Mouse (Mus musculus): ENCODE data around the gene Lrsam1. TPM values are rescaled to one million over a fixed set of nuclear protein-coding genes. Genes with fewer than 3 reads are reported as not detected.
A peak's percentile ranks its signal among the peaks of the same experiment; 100 is the strongest.

Lrsam1 gene
- polyA plus RNA-seq, 1 experiment from 2014 or later, result 13.4 TPM

DNA sequence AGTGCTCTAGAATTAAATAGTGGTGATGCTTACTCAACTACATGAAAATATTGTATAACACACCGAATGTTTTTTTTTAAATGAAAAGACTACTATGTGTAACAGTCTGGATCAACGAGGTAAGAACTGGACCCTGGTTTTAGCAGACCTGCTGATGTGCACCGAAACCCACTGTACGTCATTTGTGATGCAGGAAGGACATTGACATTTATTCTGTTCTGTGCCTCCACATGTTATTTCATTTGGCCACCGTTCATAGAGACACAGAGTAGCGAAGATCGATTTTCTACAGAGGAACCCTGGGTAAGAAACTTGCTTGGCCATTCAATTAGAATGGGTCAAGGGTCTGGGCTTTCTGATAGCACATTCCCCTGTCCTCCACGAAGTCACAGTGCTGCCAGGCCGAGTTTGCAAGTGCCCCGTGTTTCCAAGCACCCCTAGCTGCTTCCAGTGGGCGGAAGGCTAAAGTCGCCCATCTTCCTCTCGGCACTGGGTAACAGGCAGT, 4.8 kb upstream of the Lrsam1 start:
- no peaks in the 10 kb centered on the region for H3K27me3 ChIP-seq
- ATAC-seq (ENCODE audit: insufficient number of reproducible peaks, insufficient read depth, low FRiP score, low TSS enrichment, low read depth), result no peak
- 12% methylated on average over 13 of the region's 13 CpGs for WGBS

DNA sequence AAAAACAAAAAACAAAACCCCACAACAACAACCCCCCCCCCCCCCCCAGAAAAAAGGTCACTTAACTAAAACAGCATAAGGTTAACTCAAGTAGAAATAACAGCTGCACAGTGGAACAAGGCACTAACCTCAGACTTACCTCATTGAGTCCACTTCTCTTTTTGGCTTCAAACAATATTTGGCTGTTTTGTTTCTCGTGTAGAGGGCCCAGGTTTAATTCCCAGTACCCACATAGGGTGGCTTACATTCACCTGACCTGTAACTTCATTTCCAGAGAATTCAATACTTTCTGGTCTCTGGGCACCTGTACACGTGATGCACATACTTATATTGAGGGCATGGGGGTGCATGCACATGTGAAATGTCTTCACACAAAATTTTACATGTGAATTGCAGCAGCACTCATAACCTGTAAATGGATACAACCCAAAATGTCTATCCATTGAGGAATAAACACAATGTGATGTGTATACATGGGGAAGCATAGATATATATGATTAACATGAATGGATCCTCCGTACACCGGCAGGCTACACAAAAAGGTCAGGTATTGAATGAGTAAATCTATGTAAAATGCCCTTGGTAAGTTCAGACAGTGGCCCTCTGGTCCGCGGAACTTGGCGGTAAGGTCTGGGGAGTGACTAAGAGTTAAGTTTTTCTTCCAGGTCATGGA, 4.2 kb upstream of the Lrsam1 start:
- Histone ChIP-seq H3K4me3 (no peak overlapping the region), H3K9me3 (no peaks in the 10 kb centered on the region), H3K4me2 (peak overlapping the region; percentile 90), H3K9ac (no peak overlapping the region), H3K4me1 (peaks cover 54% of the 10 kb centered on the region), H3K27ac (peak overlapping the region; percentile 96; the same call in 1 of the 2 replicates), H3K36me3 (peaks cover 26% of the 10 kb centered on the region), H3K27me3 (no peaks in the 10 kb centered on the region)
- ATAC-seq (ENCODE audit: insufficient number of reproducible peaks, insufficient read depth, low FRiP score, low TSS enrichment, low read depth), result no peak
- WGBS, result 16% methylated on average over 7 of the region's 7 CpGs

More for the DNA sequence above, 4.8 kb upstream of the Lrsam1 start:
- peak overlapping the region; percentile 85 for H3K9ac ChIP-seq
- H3K4me3 ChIP-seq, result peak overlapping the region; percentile 64
- H3K9me3 ChIP-seq, result no peaks in the 10 kb centered on the region
- peak overlapping the region; percentile 96 for H3K27ac ChIP-seq
- peaks cover 48% of the 10 kb centered on the region for H3K4me1 ChIP-seq
- peak overlapping the region; percentile 90 for H3K4me2 ChIP-seq
- peaks cover 26% of the 10 kb centered on the region for H3K36me3 ChIP-seq

DNA sequence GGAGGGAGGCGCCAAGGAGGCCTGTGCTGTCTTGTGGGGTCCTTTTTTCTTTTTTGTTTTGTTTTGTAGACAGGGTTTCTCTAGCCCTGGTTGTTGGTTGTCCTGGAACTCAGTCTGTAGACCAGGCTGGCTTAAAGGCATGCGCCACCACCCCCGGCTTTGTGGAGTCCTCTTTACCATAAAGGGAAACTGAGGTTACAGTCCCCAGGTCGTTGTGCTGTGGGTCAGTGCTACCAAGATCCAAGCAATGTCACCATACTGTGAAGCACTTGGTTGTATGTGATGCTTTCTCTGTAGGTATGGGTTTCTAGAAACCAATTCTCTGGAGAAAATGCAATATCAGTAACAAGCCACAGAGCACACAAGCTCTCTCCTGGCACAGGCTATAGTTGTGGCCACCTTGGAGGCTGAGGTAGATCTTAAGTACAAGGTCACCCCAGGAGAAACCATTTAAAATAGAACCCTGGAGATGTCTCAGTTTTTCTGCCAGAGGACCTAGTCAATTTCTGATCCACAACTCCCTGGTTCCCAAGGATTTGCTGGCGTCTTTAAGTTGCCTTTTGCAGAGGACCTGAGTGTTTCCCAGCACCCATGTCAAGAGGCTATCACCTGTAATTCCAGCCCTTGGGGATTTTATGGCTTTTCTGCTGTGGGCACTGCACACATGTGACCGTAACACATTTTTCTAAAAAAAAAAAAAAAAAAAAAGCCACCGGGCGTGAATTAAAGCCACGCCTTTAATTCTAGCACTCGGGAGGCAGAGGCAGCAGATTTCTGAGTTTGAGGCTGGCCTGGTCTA, 3.4 kb upstream of the Lrsam1 start:
- ATAC-seq (ENCODE audit: insufficient number of reproducible peaks, insufficient read depth, low FRiP score, low TSS enrichment, low read depth), result no peak
- WGBS, result 27% methylated on average over 10 of the region's 10 CpGs
- Histone ChIP-seq H3K27ac (peak overlapping the region; percentile 48; the same call in 1 of the 2 replicates), H3K9me3 (no peaks in the 10 kb centered on the region), H3K9ac (0 out of 2 replicates have a peak overlapping the region, but pooled peaks have one; percentile 22), H3K36me3 (peaks cover 26% of the 10 kb centered on the region), H3K4me3 (no peak overlapping the region), H3K4me1 (peaks cover 56% of the 10 kb centered on the region), H3K27me3 (no peaks in the 10 kb centered on the region), H3K4me2 (peak overlapping the region; percentile 89; the same call in 1 of the 2 replicates)

DNA sequence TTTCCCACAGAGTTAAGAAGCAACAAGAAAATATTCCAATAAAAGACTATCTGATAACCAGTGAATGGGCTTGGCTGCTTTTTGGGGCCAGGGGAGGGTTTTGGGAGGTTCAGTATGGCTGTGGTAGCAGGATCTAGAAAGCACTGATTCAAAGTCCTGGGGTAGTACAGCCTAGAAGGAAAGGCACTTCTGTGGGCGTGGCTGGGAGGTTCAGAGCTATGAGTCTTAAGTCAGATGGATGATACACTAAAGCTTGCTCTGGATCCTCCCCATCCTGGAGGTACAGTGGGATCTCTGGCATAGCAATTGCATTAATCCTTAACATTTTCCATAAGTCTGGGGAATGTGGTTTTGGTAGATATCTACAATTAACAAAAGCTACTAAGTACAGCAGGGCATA, 2.6 kb upstream of the Lrsam1 start:
- Histone ChIP-seq H3K4me3 (no peak overlapping the region), H3K9ac (0 out of 2 replicates have a peak overlapping the region, but pooled peaks have one; percentile 22), H3K27me3 (no peaks in the 10 kb centered on the region), H3K4me2 (peak overlapping the region; percentile 89), H3K36me3 (peaks cover 26% of the 10 kb centered on the region), H3K9me3 (no peaks in the 10 kb centered on the region), H3K4me1 (peaks cover 56% of the 10 kb centered on the region), H3K27ac (peak overlapping the region; percentile 22; the same call in 1 of the 2 replicates)
- 59% methylated on average over 1 of the region's 1 CpGs for WGBS
- no peak for ATAC-seq (ENCODE audit: insufficient number of reproducible peaks, insufficient read depth, low FRiP score, low TSS enrichment, low read depth)

DNA sequence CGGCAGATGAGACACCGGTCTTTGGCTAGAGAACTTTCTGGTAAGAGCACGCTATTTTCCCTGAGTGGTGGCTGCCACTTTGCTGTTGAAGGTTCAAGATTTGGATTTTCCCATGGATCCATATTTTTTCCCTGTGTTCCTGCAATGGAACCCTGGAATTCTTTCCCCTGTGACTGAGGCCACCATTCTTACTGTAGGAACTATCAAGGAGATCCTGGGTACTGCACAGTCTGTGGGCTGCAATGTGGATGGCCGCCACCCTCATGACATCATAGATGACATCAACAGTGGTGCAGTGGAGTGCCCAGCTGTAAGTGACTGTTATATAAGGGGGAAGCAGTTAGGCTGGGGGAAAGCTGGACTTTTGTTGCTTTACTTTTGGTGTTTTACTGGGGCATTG, 2.1 kb upstream of the Lrsam1 start:
- Histone ChIP-seq H3K4me3 (peak overlapping the region; percentile 91), H3K9me3 (no peaks in the 10 kb centered on the region), H3K27me3 (no peaks in the 10 kb centered on the region), H3K9ac (peak overlapping the region; percentile 96), H3K4me2 (peak overlapping the region; percentile 89), H3K27ac (peak overlapping the region; percentile 90; the same call in 1 of the 2 replicates), H3K36me3 (peaks cover 26% of the 10 kb centered on the region), H3K4me1 (peaks cover 56% of the 10 kb centered on the region)
- 68% methylated on average over 4 of the region's 4 CpGs for WGBS
- ATAC-seq (ENCODE audit: insufficient number of reproducible peaks, insufficient read depth, low FRiP score, low TSS enrichment, low read depth), result no peak

DNA sequence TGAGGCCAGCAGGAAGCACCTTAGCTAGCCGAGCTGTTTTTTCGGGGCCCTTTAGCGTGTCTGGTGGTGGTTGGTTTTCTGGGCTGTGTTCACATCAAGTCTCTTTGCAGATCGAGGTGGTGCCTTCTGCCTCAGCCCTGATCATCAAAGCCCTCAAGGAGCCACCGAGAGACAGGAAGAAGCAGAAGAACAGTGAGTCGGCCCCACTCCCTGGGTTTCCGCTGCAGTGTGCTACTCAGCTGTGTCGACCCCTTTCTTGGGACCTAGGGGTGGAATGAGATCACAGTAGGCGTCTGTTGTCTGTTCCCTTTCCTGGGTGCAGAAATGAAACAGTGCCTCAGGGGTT, 1.4 kb upstream of the Lrsam1 start:
- Histone ChIP-seq H3K27me3 (no peaks in the 10 kb centered on the region), H3K4me1 (peaks cover 51% of the 10 kb centered on the region), H3K4me3 (peak overlapping the region; percentile 91), H3K9ac (peak overlapping the region; percentile 96), H3K36me3 (peaks cover 27% of the 10 kb centered on the region), H3K27ac (peak overlapping the region; percentile 90), H3K9me3 (no peaks in the 10 kb centered on the region), H3K4me2 (peak overlapping the region; percentile 89)
- WGBS, result 3% methylated on average over 9 of the region's 9 CpGs
- ATAC-seq (ENCODE audit: insufficient number of reproducible peaks, insufficient read depth, low FRiP score, low TSS enrichment, low read depth), result no peak

DNA sequence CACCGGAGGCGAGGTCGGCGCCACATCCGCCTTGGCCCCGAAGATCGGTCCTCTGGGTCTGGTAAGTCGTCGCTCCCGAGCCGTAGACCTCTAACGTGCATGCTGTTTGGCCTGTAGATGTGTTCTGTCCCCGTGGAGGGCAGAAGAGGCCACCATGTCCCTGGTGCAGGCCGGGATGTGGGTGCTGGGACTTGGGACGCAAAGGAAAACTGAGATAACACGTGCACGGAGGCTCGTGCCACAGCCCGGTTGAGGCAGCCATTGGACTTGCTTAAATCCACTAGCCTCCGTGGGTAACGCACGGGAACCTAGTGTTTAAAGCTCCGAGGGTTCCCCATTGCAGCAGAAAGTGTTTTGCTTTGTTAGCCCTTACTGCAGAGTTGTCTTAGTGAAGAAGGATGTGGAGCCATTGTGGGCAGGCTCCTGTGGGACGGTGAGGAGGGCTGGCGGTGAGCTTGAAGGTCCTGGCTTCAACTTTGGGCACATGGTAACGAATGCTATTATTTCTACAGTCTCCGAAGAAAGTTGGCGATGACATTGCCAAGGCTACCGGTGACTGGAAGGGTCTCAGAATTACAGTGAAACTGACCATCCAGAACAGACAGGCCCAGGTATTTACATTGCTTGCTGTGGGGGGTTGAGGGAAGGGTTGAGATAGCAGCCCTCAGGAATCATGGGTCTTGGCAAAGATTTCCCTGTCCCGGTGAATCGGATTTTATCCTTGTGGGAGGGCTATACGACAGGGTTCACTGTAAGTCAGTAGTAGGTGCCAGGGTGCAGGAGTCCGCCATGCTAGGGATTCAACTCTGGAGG, 854 bp upstream of the Lrsam1 start:
- peaks cover 31% of the 10 kb centered on the region for H3K36me3 ChIP-seq
- under 1% methylated on average over 33 of the region's 33 CpGs for WGBS
- peak overlapping the region; percentile 90 for H3K27ac ChIP-seq
- H3K4me2 ChIP-seq, result peak overlapping the region; percentile 89
- no peak for ATAC-seq (ENCODE audit: insufficient number of reproducible peaks, insufficient read depth, low FRiP score, low TSS enrichment, low read depth)
- no peaks in the 10 kb centered on the region for H3K9me3 ChIP-seq
- no peaks in the 10 kb centered on the region for H3K27me3 ChIP-seq
- H3K9ac ChIP-seq, result peak overlapping the region; percentile 96
- peak overlapping the region; percentile 91 for H3K4me3 ChIP-seq
- H3K4me1 ChIP-seq, result peaks cover 45% of the 10 kb centered on the region

DNA sequence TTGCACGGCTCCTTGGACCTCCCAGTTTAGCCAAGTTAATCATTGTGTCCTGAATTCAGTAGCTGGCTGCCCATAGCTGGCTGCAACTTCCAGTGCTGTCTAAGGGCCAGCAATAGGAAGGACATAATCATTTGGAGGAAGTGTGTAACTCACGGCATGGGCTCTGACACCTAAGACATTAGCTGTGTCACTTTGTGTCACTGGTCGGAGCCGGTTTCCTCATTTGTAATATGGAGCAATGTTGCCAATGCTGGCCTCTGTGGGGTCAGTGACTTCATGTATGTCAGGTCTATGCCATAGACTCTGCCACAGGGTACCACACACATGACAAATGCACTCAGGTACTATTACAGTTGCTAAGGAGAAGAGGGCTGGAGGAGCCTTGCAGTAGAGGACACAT, 1.1 kb downstream of the Lrsam1 start:
- no peak overlapping the region for H3K27ac ChIP-seq
- peak overlapping the region; percentile 91; the same call in 1 of the 2 replicates for H3K4me3 ChIP-seq
- H3K4me1 ChIP-seq, result peaks cover 35% of the 10 kb centered on the region
- 92% methylated on average over 4 of the region's 4 CpGs for WGBS
- H3K27me3 ChIP-seq, result no peaks in the 10 kb centered on the region
- peak overlapping the region; percentile 96 for H3K9ac ChIP-seq
- no peak for ATAC-seq (ENCODE audit: insufficient number of reproducible peaks, insufficient read depth, low FRiP score, low TSS enrichment, low read depth)
- H3K36me3 ChIP-seq, result peaks cover 49% of the 10 kb centered on the region
- H3K4me2 ChIP-seq, result peak overlapping the region; percentile 89
- H3K9me3 ChIP-seq, result no peaks in the 10 kb centered on the region

DNA sequence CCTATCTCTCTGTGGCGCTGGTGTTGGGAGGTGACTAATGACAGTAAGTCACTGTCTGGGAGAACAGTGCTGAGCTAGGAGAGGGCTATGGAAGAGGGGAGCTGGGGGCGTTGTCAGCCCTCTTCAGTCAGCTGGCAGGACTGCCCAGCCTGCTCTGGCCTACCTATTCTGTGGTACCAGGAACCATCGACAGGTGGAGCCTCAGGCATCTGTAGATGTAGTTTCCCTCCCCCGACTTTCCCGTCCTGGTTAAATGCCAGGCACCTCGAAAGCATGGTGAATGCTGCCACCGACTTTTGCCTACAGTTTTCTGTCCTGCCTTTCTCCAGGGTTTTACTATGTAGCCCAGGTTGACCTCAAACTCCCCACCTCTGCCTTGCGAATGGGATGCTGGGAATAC, 4.1 kb downstream of the Lrsam1 start:
- 59% methylated on average over 8 of the region's 8 CpGs for WGBS
- H3K4me2 ChIP-seq, result no peak overlapping the region
- H3K4me3 ChIP-seq, result no peak overlapping the region
- peaks cover 8% of the 10 kb centered on the region for H3K4me1 ChIP-seq
- 0 out of 2 replicates have a peak overlapping the region, but pooled peaks have one; percentile 32 for H3K9ac ChIP-seq
- ATAC-seq (ENCODE audit: insufficient number of reproducible peaks, insufficient read depth, low FRiP score, low TSS enrichment, low read depth), result no peak
- no peaks in the 10 kb centered on the region for H3K27me3 ChIP-seq
- H3K27ac ChIP-seq, result no peak overlapping the region
- no peaks in the 10 kb centered on the region for H3K9me3 ChIP-seq
- peaks cover 45% of the 10 kb centered on the region for H3K36me3 ChIP-seq

DNA sequence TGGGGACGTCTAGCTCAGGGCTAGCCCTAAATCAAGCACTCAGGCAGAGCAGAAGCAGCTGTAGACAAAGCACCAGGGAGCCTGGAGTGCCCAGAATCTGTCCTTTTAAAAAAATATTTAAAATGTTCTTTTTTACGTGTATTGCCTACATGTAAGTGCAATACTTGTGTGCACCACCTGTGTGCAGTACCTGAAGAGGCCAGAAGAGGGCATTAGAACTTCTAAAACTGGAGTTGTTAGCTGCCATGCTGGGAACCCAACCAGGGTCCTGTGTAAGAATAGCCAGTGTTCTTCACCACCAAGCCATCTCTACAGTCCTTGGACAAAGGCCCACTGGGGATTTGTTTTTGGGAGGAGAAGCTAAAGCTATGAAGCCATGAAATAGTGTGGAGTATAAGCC, 6.8 kb downstream of the Lrsam1 start:
- no peak overlapping the region for H3K4me2 ChIP-seq
- peaks cover 71% of the 10 kb centered on the region for H3K36me3 ChIP-seq
- 88% methylated on average over 2 of the region's 2 CpGs for WGBS
- no peaks in the 10 kb centered on the region for H3K4me1 ChIP-seq
- H3K9ac ChIP-seq, result no peak overlapping the region
- H3K9me3 ChIP-seq, result no peaks in the 10 kb centered on the region
- H3K27ac ChIP-seq, result no peak overlapping the region
- H3K4me3 ChIP-seq, result no peak overlapping the region
- no peak for ATAC-seq (ENCODE audit: insufficient number of reproducible peaks, insufficient read depth, low FRiP score, low TSS enrichment, low read depth)
- H3K27me3 ChIP-seq, result no peaks in the 10 kb centered on the region

DNA sequence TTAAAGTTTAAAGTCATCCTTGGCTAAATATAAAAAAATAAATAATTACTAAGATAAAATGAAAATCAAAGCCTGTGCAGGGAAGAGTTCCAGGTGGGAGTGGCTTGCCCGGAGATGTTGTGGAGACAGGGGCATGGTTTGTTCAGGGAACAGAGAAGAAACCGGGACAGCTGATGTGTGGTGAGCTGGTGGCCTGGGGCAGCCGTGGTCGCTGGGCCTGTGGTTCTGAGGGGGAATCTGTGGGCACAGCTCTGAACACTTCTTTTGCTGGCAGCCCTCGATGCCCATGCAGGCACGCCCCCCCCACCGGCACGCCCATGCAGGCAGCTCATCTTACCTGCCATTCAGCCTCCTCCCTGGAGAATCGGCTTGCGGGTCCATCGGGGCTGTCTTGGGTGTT, 14.0 kb downstream of the Lrsam1 start:
- no peak for ATAC-seq (ENCODE audit: insufficient number of reproducible peaks, insufficient read depth, low FRiP score, low TSS enrichment, low read depth)
- H3K4me2 ChIP-seq, result no peak overlapping the region
- H3K9me3 ChIP-seq, result no peaks in the 10 kb centered on the region
- no peak overlapping the region for H3K27ac ChIP-seq
- H3K27me3 ChIP-seq, result no peaks in the 10 kb centered on the region
- 82% methylated on average over 11 of the region's 11 CpGs for WGBS
- peaks cover 62% of the 10 kb centered on the region for H3K36me3 ChIP-seq
- H3K4me1 ChIP-seq, result no peaks in the 10 kb centered on the region
- no peak overlapping the region for H3K4me3 ChIP-seq
- peak overlapping the region; percentile 11; the same call in 1 of the 2 replicates for H3K9ac ChIP-seq

Measured in embryonic facial prominence, embryonic 13.5 days (tissue).